Mouse (Mus musculus): ENCODE measurements around the gene Armc8.

GRCm38 (mm10) chr9:99470347-99471092, 98.2 kb downstream of the Armc8 start:
- TF ChIP-seq CTCF (IDR thresholded peaks at IDR 0.05; ENCODE audit: insufficient read depth, low read length) (no peak), POLR2A (IDR thresholded peaks at IDR 0.05; ENCODE audit: borderline replicate concordance, extremely low read depth, low read depth, low read length) (no peak)
